In the genomic region with DNA sequence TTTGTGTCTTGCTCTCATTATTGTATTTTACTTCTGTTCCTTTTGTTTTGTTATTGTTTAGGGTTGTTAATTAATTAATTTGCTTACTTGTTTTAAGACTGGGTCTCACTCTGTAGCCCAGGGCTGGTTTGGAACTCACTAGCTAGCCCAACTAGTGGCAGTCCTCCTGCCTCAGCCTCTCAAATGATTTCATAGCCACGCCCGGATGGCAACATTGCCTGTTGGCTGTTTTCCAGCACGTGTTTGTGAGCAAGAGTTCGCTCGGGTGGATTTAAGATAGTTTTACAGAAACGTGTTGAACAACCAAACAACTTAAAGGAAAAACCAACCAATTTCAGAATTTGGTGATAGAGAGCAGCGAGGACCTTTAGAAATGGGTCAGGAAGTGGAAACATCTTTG, we compare ENCODE assay signal across 9 mouse cellular contexts. TPM values are rescaled to one million over a fixed set of nuclear protein-coding genes. Genes with fewer than 3 reads are reported as not detected.
DNase-seq lines count a peak whose midpoint lies in the region; ATAC-seq and TF ChIP-seq lines count a peak whose summit lies in the region.
"Had no signal": no experiment of that assay in that cellular context is flagged by ENCODE, and none has a peak within 500 bp of the region (broad histone marks: within the 10 kb centered on the region; RNA-seq: fewer than 3 reads in every experiment).

No protein-coding gene starts in this region.

- 0 out of 2 replicates have a peak, but pooled peaks cover 2% of the 10 kb centered on the region for H3K27me3 ChIP-seq in intestine, embryonic 15.5 days (replicated peaks)

- no peaks in the 10 kb centered on the region for H3K9me3 ChIP-seq in intestine, embryonic 15.5 days
- H3K9me3 ChIP-seq: megakaryocyte, embryonic 14.5 days had no signal

- peaks cover 2% of the 10 kb centered on the region; the same call in 1 of the 2 replicates for H3K4me1 ChIP-seq in embryonic fibroblast, embryonic 13.5 days (ENCODE audit: control insufficient read depth, insufficient read depth, low read length)
- H3K4me1 ChIP-seq in intestine, embryonic 15.5 days (replicated peaks): 0 out of 2 replicates have a peak, but pooled peaks cover 12% of the 10 kb centered on the region

- H3K4me3 ChIP-seq in embryonic fibroblast, embryonic 13.5 days (ENCODE audit: insufficient read depth, low read length): peak overlapping the region; percentile 83
- peak overlapping the region; percentile 62; the same call in 1 of the 2 replicates for H3K4me3 ChIP-seq in intestine, embryonic 15.5 days (replicated peaks)
- H3K4me3 ChIP-seq: megakaryocyte, embryonic 14.5 days had no signal

- peak overlapping the region; percentile 90 for H3K4me2 ChIP-seq in intestine, embryonic 15.5 days (replicated peaks)

- no peaks in the 10 kb centered on the region for H3K36me3 ChIP-seq in intestine, embryonic 15.5 days

- DNase-seq in urinary bladder, postnatal 14 days (ENCODE audit: low spot score): peak; percentile 21
- no peak for DNase-seq in urinary bladder, postnatal 4 days (ENCODE audit: low spot score in 2 of 2)
- DNase-seq in testis, postnatal 10 days (ENCODE audit: low spot score): peak; percentile 72
- DNase-seq in thymus, postnatal 14 days: no peak
- no peak for DNase-seq in frontal cortex, postnatal 10 days (ENCODE audit: low spot score in 2 of 2)
- no peak for DNase-seq in left cerebral cortex, adult 8-10 months (ENCODE audit: low spot score in 2 of 2)

- no peak for TF ChIP-seq POLR2A in embryonic fibroblast, embryonic 13.5 days (IDR thresholded peaks at IDR 0.05; ENCODE audit: low read depth, low read length)

- WGBS in intestine, embryonic 15.5 days: 77% methylated on average over 7 of the region's 7 CpGs

- no peak overlapping the region for H3K27ac ChIP-seq in embryonic fibroblast, embryonic 13.5 days (ENCODE audit: insufficient read depth, low read length)
- no peak overlapping the region for H3K27ac ChIP-seq in intestine, embryonic 15.5 days

- TF ChIP-seq CTCF in embryonic fibroblast, embryonic 13.5 days (IDR thresholded peaks at IDR 0.05; ENCODE audit: borderline replicate concordance, insufficient read depth, low read length): no peak

- no peak for ATAC-seq in intestine, embryonic 15.5 days

- H3K9ac ChIP-seq in intestine, embryonic 15.5 days: no peak overlapping the region

RNA-seq across cellular contexts. Expression of a gene that starts 1.3 kb away (rescaled TPM):
- polyA plus RNA-seq in embryonic fibroblast, embryonic 13.5 days (2011; ENCODE audit: insufficient read length, low read depth, missing spikeins): 149 and 184 TPM in 2 replicates
- 48.3 and 50.6 TPM in 2 replicates for polyA plus RNA-seq in intestine, embryonic 15.5 days (2015; fragmentation: Nextera tagmentation; extraction: Ambion mirVana)
- 10 to 100 TPM; 17.3 to 20.6 (median 19.8) TPM for total RNA-seq in left cerebral cortex, adult 8-10 months (2022)

Comparison
In these comparisons a context has a peak if more than half of its experiments do, and no peak if none do; other contexts are left out.
1. DNase-seq: peak in urinary bladder, postnatal 14 days (single experiment) and testis, postnatal 10 days (single experiment); none in urinary bladder, postnatal 4 days (0 of 2), thymus, postnatal 14 days (single experiment), frontal cortex, postnatal 10 days (0 of 2) and left cerebral cortex, adult 8-10 months (0 of 2).